Mouse (Mus musculus) C3H10T1/2 (cell line): Measurements from ENCODE around the gene Gyg. TPM values are rescaled to one million over a fixed set of nuclear protein-coding genes. Genes with fewer than 3 reads are reported as not detected.

ENCODE experiments used
- polyA plus RNA-seq, 2 experiments: library from polyadenylated mRNA; unstranded; fragments of >200 nt; fragmentation: generic; extraction: Trizol; gene quantifications; one replicate each; pipeline ENCODE4 v1.2.1; 2012; ENCODE audit warnings: missing spikeins in 2 of 2

Gyg gene
- polyA plus RNA-seq = 10 to 100 TPM; 25.6 to 53.7 TPM

GRCm38 (mm10) chr3:20154531-20155367 is at the start of gene Gyg:
Gene Gyg (minus strand): TSS chr3:20155317.

Other genes with a start within 250 kb of the Gyg start
- gene Cp, start 198.3 kb downstream of the Gyg start, polyA plus RNA-seq = 1 to 10 TPM; 1.5 to 9.2 TPM
- gene Hps3, start 120.0 kb downstream of the Gyg start, polyA plus RNA-seq = 1 to 10 TPM in 1 of 2 experiments, under 1 TPM in 1; 0.36 to 3.7 TPM
- gene Hltf, start 97.5 kb downstream of the Gyg start, polyA plus RNA-seq = 1 to 10 TPM in 1 of 2 experiments, under 1 TPM in 1; 0.23 to 2.3 TPM
- not detected for gene Cpa3, start 86.9 kb upstream of the Gyg start, polyA plus RNA-seq
- under 1 TPM in 1 of 2 experiments, not detected in 1; 0.04 TPM for gene Cpb1, start 120.4 kb upstream of the Gyg start, polyA plus RNA-seq
- gene Agtr1b, start 211.9 kb upstream of the Gyg start, polyA plus RNA-seq = not detected